8 mouse cellular contexts compared by ENCODE assay signal in genomic region chr14:25800166-25800960, GRCm38 (mm10). TPM values are rescaled to one million over a fixed set of nuclear protein-coding genes. Genes with fewer than 3 reads are reported as not detected.
A peak's percentile ranks its signal among the peaks of the same experiment; 100 is the strongest.
DNase-seq lines count a peak whose midpoint lies in the region; ATAC-seq and TF ChIP-seq lines count a peak whose summit lies in the region.

No protein-coding gene starts in this region.

- H3K27me3 ChIP-seq in G1E (ENCODE audit: insufficient read depth, low read length), result peaks cover 2% of the 10 kb centered on the region
- no peaks in the 10 kb centered on the region for H3K27me3 ChIP-seq in cerebellum, adult 2 months (ENCODE audit: control insufficient read depth, insufficient read depth, low read length)
- H3K27me3 ChIP-seq in lung, embryonic 16.5 days (ENCODE audit: control insufficient read depth, insufficient read depth, low read depth, low read length), result no peaks in the 10 kb centered on the region

- no peak overlapping the region for H3K4me2 ChIP-seq in lung, embryonic 16.5 days (ENCODE audit: low read depth, low read length)

- TF ChIP-seq CTCF in G1E (IDR thresholded peaks at IDR 0.05; ENCODE audit: low read depth, low read length), result peak; percentile 88
- TF ChIP-seq CTCF in cerebellum, adult 2 months (IDR thresholded peaks at IDR 0.05; ENCODE audit: borderline replicate concordance, insufficient read depth, low read depth, low read length), result peak; percentile 92

- H3K9ac ChIP-seq in lung, embryonic 16.5 days (ENCODE audit: low read length), result no peak overlapping the region

- no peak for TF ChIP-seq POLR2A in cerebellum, adult 2 months (IDR thresholded peaks at IDR 0.05; ENCODE audit: borderline replicate concordance, insufficient read depth, low read length)

- no peaks in the 10 kb centered on the region for H3K4me1 ChIP-seq in G1E (ENCODE audit: insufficient read depth, low read depth, low read length)
- no peaks in the 10 kb centered on the region for H3K4me1 ChIP-seq in cerebellum, adult 2 months (ENCODE audit: control insufficient read depth, insufficient read depth, low read length)
- H3K4me1 ChIP-seq in lung, embryonic 16.5 days (replicated peaks; ENCODE audit: control insufficient read depth, insufficient read depth, low read length), result no peaks in the 10 kb centered on the region; the same call in 1 of the 2 replicates

- DNase-seq in G1E (ENCODE audit: low spot score), result peak; percentile 39
- DNase-seq in cerebellum, adult 2 months, result peak; percentile 67 to 79
- DNase-seq in layer of hippocampus, adult 8-10 months (ENCODE audit: low spot score in 2 of 2), result peak; percentile 44 to 82
- DNase-seq in ovary, postnatal 14 days (ENCODE audit: low spot score), result peak; percentile 93
- DNase-seq in thymus, postnatal 10 days (ENCODE audit: low spot score in 2 of 2), result peak; percentile 69 to 90

- whole genome bisulfite sequencing in cerebellum, adult 2 months, result 31% methylated on average over 19 of the region's 19 CpGs
- 16% methylated on average over 19 of the region's 19 CpGs for WGBS in lung, embryonic 16.5 days

- H3K36me3 ChIP-seq in G1E (replicated peaks), result no peaks in the 10 kb centered on the region
- no peaks in the 10 kb centered on the region for H3K36me3 ChIP-seq in lung, embryonic 16.5 days (ENCODE audit: control insufficient read depth, insufficient read depth, low read length)

- no peaks in the 10 kb centered on the region for H3K9me3 ChIP-seq in G1E (replicated peaks)
- H3K9me3 ChIP-seq in lung, embryonic 16.5 days (ENCODE audit: control insufficient read depth, low read length), result no peaks in the 10 kb centered on the region

- no peak overlapping the region for H3K27ac ChIP-seq in cerebellum, adult 2 months (ENCODE audit: insufficient read depth, low read length)
- no peak overlapping the region for H3K27ac ChIP-seq in lung, embryonic 16.5 days (ENCODE audit: low read length)

- no peak overlapping the region for H3K4me3 ChIP-seq in G1E (ENCODE audit: low read depth, low read length)
- H3K4me3 ChIP-seq in cerebellum, adult 2 months (replicated peaks; ENCODE audit: insufficient read depth, low read depth, low read length), result no peak overlapping the region
- H3K4me3 ChIP-seq in lung, embryonic 16.5 days (ENCODE audit: low read length), result no peak overlapping the region

- ATAC-seq in G1E (ENCODE audit: extremely low read depth, insufficient number of reproducible peaks, low FRiP score, poor library complexity, severe bottlenecking), result peak; percentile 22; the same call in 1 of the 2 replicates
- ATAC-seq in frontal cortex, adult (ENCODE audit: low TSS enrichment), result peak; percentile 95
- peak; percentile 77 to 85 for ATAC-seq in hematopoietic stem cell, adult 5-6 weeks (replicated peaks in 1 of 2; ENCODE audit: insufficient read depth in 1 of 2, low FRiP score in 2 of 2, low TSS enrichment in 1 of 2, low read depth in 1 of 2, poor library complexity in 2 of 2, severe bottlenecking in 2 of 2)
- ATAC-seq in lung, embryonic 16.5 days (ENCODE audit: low read depth), result peak; percentile 70

RNA-seq across cellular contexts. Expression of gene Zcchc24, which starts 31.5 kb away (rescaled TPM):
- total RNA-seq in G1E (2014; fragmentation: Nextera tagmentation) (not detected in 2 replicates), G1E (2017) (under 0.01 and 0.05 TPM in 2 replicates)
- polyA plus RNA-seq in G1E (2012), result not detected in 2 replicates
- polyA plus RNA-seq in cerebellum, adult 2 months (2012; rRNA removed), result 67.3 and 71.4 TPM in 2 replicates
- 4.2 and 5.3 TPM in 2 replicates for total RNA-seq in hematopoietic stem cell, adult 5-6 weeks (2017)
- total RNA-seq in layer of hippocampus, adult 8-10 months (2022), result 10 to 100 TPM; 60.5 to 69.2 (median 63.8) TPM
- 12.8 and 14.6 TPM in 2 replicates for polyA plus RNA-seq in lung, embryonic 16.5 days (2015; fragmentation: Nextera tagmentation; extraction: Ambion mirVana)

RNA-seq across cellular contexts. Expression of gene Anxa11, which starts 41.6 kb away (rescaled TPM):
- 22.8 and 24.7 TPM in 2 replicates for total RNA-seq in G1E (2014; fragmentation: Nextera tagmentation)
- total RNA-seq in G1E (2017), result 3.3 and 4.5 TPM in 2 replicates
- polyA plus RNA-seq in G1E (2012), result 51.5 and 57.7 TPM in 2 replicates
- polyA plus RNA-seq in cerebellum, adult 2 months (2012; rRNA removed), result 12.3 and 12.9 TPM in 2 replicates
- 9.8 and 14.7 TPM in 2 replicates for total RNA-seq in hematopoietic stem cell, adult 5-6 weeks (2017)
- 10 to 100 TPM; 72.8 to 81.2 (median 75.5) TPM for total RNA-seq in layer of hippocampus, adult 8-10 months (2022)
- 32.0 and 34.2 TPM in 2 replicates for polyA plus RNA-seq in lung, embryonic 16.5 days (2015; fragmentation: Nextera tagmentation; extraction: Ambion mirVana)

Comparison
In these comparisons a context has a peak if more than half of its experiments do, and no peak if none do; other contexts are left out.
1. ATAC-seq: peak in every context shown above with its lines; median percentile 95 in frontal cortex, adult; 81 in hematopoietic stem cell, adult 5-6 weeks; 70 in lung, embryonic 16.5 days; 22 in G1E.
2. DNase-seq: peak in every context shown above with its lines; median percentile 93 in ovary, postnatal 14 days; 80 in thymus, postnatal 10 days; 73 in cerebellum, adult 2 months; 63 in layer of hippocampus, adult 8-10 months; 39 in G1E.